ENCODE assay signal across 13 mouse cellular contexts in the genomic region with DNA sequence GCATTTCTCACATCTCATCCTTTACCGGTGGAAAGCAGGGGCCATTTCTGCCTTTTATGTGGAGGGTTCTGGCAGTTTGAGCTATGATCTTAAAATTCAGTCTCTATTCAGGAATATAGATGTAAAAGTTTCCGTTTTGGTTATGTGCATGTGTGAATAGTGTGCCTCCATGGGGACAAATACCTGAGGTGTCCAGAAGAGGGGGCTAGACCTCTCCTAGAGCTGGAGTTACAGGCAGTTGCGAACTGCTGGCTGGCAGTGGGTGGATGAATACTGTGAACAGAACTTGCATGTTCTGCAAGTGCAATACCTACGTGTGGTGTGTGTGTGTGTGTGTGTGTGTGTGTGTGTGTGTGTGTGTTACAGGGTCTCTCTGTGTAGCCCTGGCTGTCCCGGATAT. TPM values are rescaled to one million over a fixed set of nuclear protein-coding genes. Genes with fewer than 3 reads are reported as not detected.
DNase-seq lines count a peak whose midpoint lies in the region; ATAC-seq and TF ChIP-seq lines count a peak whose summit lies in the region.
"Had no signal": no experiment of that assay in that cellular context is flagged by ENCODE, and none has a peak within 500 bp of the region (broad histone marks: within the 10 kb centered on the region; RNA-seq: fewer than 3 reads in every experiment).

No protein-coding gene starts in this region.

- no peak overlapping the region for H3K9ac ChIP-seq in lung, postnatal 0 days (replicated peaks; ENCODE audit: low read depth)
- H3K9ac ChIP-seq: intestine, embryonic 15.5 days had no signal

- DNase-seq in CD4-positive, CD25-positive, alpha-beta regulatory T cell, adult 2 months (ENCODE audit: low read depth, low spot score): peak; percentile 45
- DNase-seq in lung, postnatal 0 days (ENCODE audit: low spot score): no peak
- DNase-seq in lung, adult 18-20 months: no peak
- DNase-seq in splenic B cell, adult 2 months (ENCODE audit: low read depth, low spot score): peak; percentile 38
- no peak for DNase-seq in urinary bladder, postnatal 25 days (ENCODE audit: low spot score)
- DNase-seq: cerebellum, adult 18-20 months; left cerebral cortex, postnatal 4 days; lung, postnatal 4 days; right cerebral cortex, postnatal 25 days had no signal

- no peak for ATAC-seq in CD4-positive, CD25-positive, alpha-beta regulatory T cell, adult 4 months
- ATAC-seq in lung, postnatal 0 days: no peak
- no peak for ATAC-seq in frontal cortex, adult (ENCODE audit: low TSS enrichment)
- ATAC-seq: intestine, embryonic 15.5 days had no signal

- 68% methylated on average over 5 of the region's 5 CpGs for WGBS in lung, postnatal 0 days
- 55% methylated on average over 5 of the region's 5 CpGs for WGBS in bone marrow, adult 2 months

- H3K9me3 ChIP-seq in lung, postnatal 0 days (ENCODE audit: low read length): no peaks in the 10 kb centered on the region
- H3K9me3 ChIP-seq: intestine, embryonic 15.5 days had no signal

- H3K27me3 ChIP-seq in lung, postnatal 0 days (replicated peaks; ENCODE audit: insufficient read depth, low read length): peaks cover 19% of the 10 kb centered on the region
- no peaks in the 10 kb centered on the region for H3K27me3 ChIP-seq in splenic B cell, adult 2 months (ENCODE audit: control insufficient read depth, insufficient read depth, low read length, poor library complexity, severe bottlenecking)

- H3K4me1 ChIP-seq in lung, postnatal 0 days (ENCODE audit: insufficient read depth, low read depth, low read length): peaks cover 8% of the 10 kb centered on the region; the same call in 1 of the 2 replicates
- H3K4me1 ChIP-seq in bone marrow, adult 2 months (ENCODE audit: control insufficient read depth, insufficient read depth, low read length): no peaks in the 10 kb centered on the region; the same call in none of the 2 replicates

- H3K27ac ChIP-seq in lung, postnatal 0 days (ENCODE audit: low read length): no peak overlapping the region
- H3K27ac ChIP-seq in bone marrow, adult 2 months (ENCODE audit: control insufficient read depth, insufficient read depth, low read depth, low read length, poor library complexity): no peak overlapping the region
- H3K27ac ChIP-seq: intestine, embryonic 15.5 days had no signal

- no peaks in the 10 kb centered on the region for H3K36me3 ChIP-seq in lung, postnatal 0 days (ENCODE audit: insufficient read depth, low read length)
- H3K36me3 ChIP-seq in splenic B cell, adult 2 months (ENCODE audit: control insufficient read depth, insufficient read depth, low read length, poor library complexity, severe bottlenecking): no peaks in the 10 kb centered on the region
- H3K36me3 ChIP-seq: intestine, embryonic 15.5 days had no signal

- TF ChIP-seq CTCF in lung, postnatal 0 days (IDR thresholded peaks at IDR 0.05): peak; percentile 34
- TF ChIP-seq CTCF in bone marrow, adult 2 months (IDR thresholded peaks at IDR 0.05; ENCODE audit: control insufficient read depth, insufficient read depth, low read length): peak; percentile 43

- TF ChIP-seq EP300 in lung, postnatal 0 days (IDR thresholded peaks at IDR 0.05): no peak

- H3K4me2 ChIP-seq in lung, postnatal 0 days (replicated peaks; ENCODE audit: low read depth, low read length): no peak overlapping the region

- H3K4me3 ChIP-seq in lung, postnatal 0 days (ENCODE audit: low read depth, low read length): no peak overlapping the region
- no peak overlapping the region for H3K4me3 ChIP-seq in bone marrow, adult 2 months (replicated peaks; ENCODE audit: control insufficient read depth, low read depth, low read length)
- H3K4me3 ChIP-seq: intestine, embryonic 15.5 days had no signal

- no peak for TF ChIP-seq POLR2A in bone marrow, adult 2 months (IDR thresholded peaks at IDR 0.05; ENCODE audit: borderline replicate concordance, control insufficient read depth, low read depth, low read length)

RNA-seq across cellular contexts. Expression of a gene that starts 2.7 kb away (rescaled TPM):
- not detected for polyA plus RNA-seq in CD4-positive, CD25-positive, alpha-beta regulatory T cell, adult 4 months (2017; shearing (Covaris generic))
- 0.02 and 0.04 TPM in 2 replicates for polyA plus RNA-seq in lung, postnatal 0 days (2015; fragmentation: Nextera tagmentation; extraction: Ambion mirVana)
- polyA plus RNA-seq in bone marrow, adult 2 months (2011; ENCODE audit: insufficient read depth, insufficient read length, low replicate concordance, missing spikeins): 0.29 and 0.45 TPM in 2 replicates

RNA-seq across cellular contexts. Expression of a gene that starts 3.3 kb away (rescaled TPM):
- 10 to 100 TPM; 52.8 to 73.2 TPM for polyA plus RNA-seq in CD4-positive, CD25-positive, alpha-beta regulatory T cell, adult 4 months (2017; shearing (Covaris generic))
- polyA plus RNA-seq in lung, postnatal 0 days (2015; fragmentation: Nextera tagmentation; extraction: Ambion mirVana): 12.7 and 16.7 TPM in 2 replicates
- 12.8 and 20.7 TPM in 2 replicates for polyA plus RNA-seq in bone marrow, adult 2 months (2011; ENCODE audit: insufficient read depth, insufficient read length, low replicate concordance, missing spikeins)

RNA-seq across cellular contexts. Expression of a gene that starts 26.6 kb away (rescaled TPM):
- polyA plus RNA-seq in CD4-positive, CD25-positive, alpha-beta regulatory T cell, adult 4 months (2017; shearing (Covaris generic)): 10 to 100 TPM; 42.0 to 46.8 TPM
- polyA plus RNA-seq in lung, postnatal 0 days (2015; fragmentation: Nextera tagmentation; extraction: Ambion mirVana): 28.9 and 30.5 TPM in 2 replicates
- polyA plus RNA-seq in bone marrow, adult 2 months (2011; ENCODE audit: insufficient read depth, insufficient read length, low replicate concordance, missing spikeins): 29.6 and 39.4 TPM in 2 replicates

RNA-seq across cellular contexts. Expression of a gene that starts 45.2 kb away (rescaled TPM):
- not detected for polyA plus RNA-seq in CD4-positive, CD25-positive, alpha-beta regulatory T cell, adult 4 months (2017; shearing (Covaris generic))
- 0.12 TPM in 1 of 2 replicates, not detected in the other for polyA plus RNA-seq in lung, postnatal 0 days (2015; fragmentation: Nextera tagmentation; extraction: Ambion mirVana)
- polyA plus RNA-seq in bone marrow, adult 2 months (2011; ENCODE audit: insufficient read depth, insufficient read length, low replicate concordance, missing spikeins): 2.3 TPM in 1 of 2 replicates, not detected in the other

Comparison
In these comparisons a context has a peak if more than half of its experiments do, and no peak if none do; other contexts are left out.
1. DNase-seq: peak in CD4-positive, CD25-positive, alpha-beta regulatory T cell, adult 2 months (single experiment) and splenic B cell, adult 2 months (single experiment); none in lung, postnatal 0 days (single experiment), lung, adult 18-20 months (0 of 2) and urinary bladder, postnatal 25 days (single experiment).